8 mouse cellular contexts compared by ENCODE assay signal in genomic region chr4:58911069-58911830, GRCm38 (mm10). TPM values are rescaled to one million over a fixed set of nuclear protein-coding genes. Genes with fewer than 3 reads are reported as not detected.
DNase-seq lines count a peak whose midpoint lies in the region; ATAC-seq and TF ChIP-seq lines count a peak whose summit lies in the region.

No protein-coding gene starts in this region.

- H3K9me3 ChIP-seq in G1E (replicated peaks): no peaks in the 10 kb centered on the region
- no peaks in the 10 kb centered on the region for H3K9me3 ChIP-seq in forebrain, postnatal 0 days (ENCODE audit: low read length)
- H3K9me3 ChIP-seq in lung, postnatal 0 days (ENCODE audit: low read length): no peaks in the 10 kb centered on the region

- peaks cover 49% of the 10 kb centered on the region for H3K4me1 ChIP-seq in G1E (ENCODE audit: insufficient read depth, low read depth, low read length)
- H3K4me1 ChIP-seq in forebrain, postnatal 0 days (ENCODE audit: insufficient read depth): no peaks in the 10 kb centered on the region
- peaks cover 4% of the 10 kb centered on the region; the same call in 1 of the 2 replicates for H3K4me1 ChIP-seq in lung, postnatal 0 days (ENCODE audit: insufficient read depth, low read depth, low read length)

- H3K4me2 ChIP-seq in forebrain, postnatal 0 days (ENCODE audit: low read depth): peak overlapping the region; percentile 78
- peak overlapping the region; percentile 82 for H3K4me2 ChIP-seq in lung, postnatal 0 days (replicated peaks; ENCODE audit: low read depth, low read length)

- H3K36me3 ChIP-seq in G1E (replicated peaks): peaks cover 6% of the 10 kb centered on the region
- no peaks in the 10 kb centered on the region for H3K36me3 ChIP-seq in forebrain, postnatal 0 days (ENCODE audit: insufficient read depth)
- H3K36me3 ChIP-seq in lung, postnatal 0 days (ENCODE audit: insufficient read depth, low read length): no peaks in the 10 kb centered on the region

- TF ChIP-seq CTCF in G1E (IDR thresholded peaks at IDR 0.05; ENCODE audit: low read depth, low read length): no peak
- TF ChIP-seq CTCF in forebrain, postnatal 0 days (IDR thresholded peaks at IDR 0.05; ENCODE audit: low read depth): no peak
- no peak for TF ChIP-seq CTCF in lung, postnatal 0 days (IDR thresholded peaks at IDR 0.05)

- WGBS in forebrain, postnatal 0 days: 1% methylated on average over 56 of the region's 56 CpGs
- under 1% methylated on average over 53 of the region's 56 CpGs for WGBS in lung, postnatal 0 days

- ATAC-seq in G1E (ENCODE audit: extremely low read depth, insufficient number of reproducible peaks, low FRiP score, poor library complexity, severe bottlenecking): no peak
- peak; percentile 73 for ATAC-seq in forebrain, postnatal 0 days
- ATAC-seq in hematopoietic stem cell, adult 5-6 weeks (replicated peaks in 1 of 2; ENCODE audit: insufficient read depth in 1 of 2, low FRiP score in 2 of 2, low TSS enrichment in 1 of 2, low read depth in 1 of 2, poor library complexity in 2 of 2, severe bottlenecking in 2 of 2): peak; percentile 12 to 35; a peak in 1 of 4 replicates
- peak; percentile 63 for ATAC-seq in lung, postnatal 0 days

- DNase-seq in G1E (ENCODE audit: low spot score): peak; percentile 38
- DNase-seq in cerebellum, adult 18-20 months: peak; percentile 59 to 62
- DNase-seq in forebrain, postnatal 0 days: peak; percentile 80
- DNase-seq in layer of hippocampus, adult 9-10 months (ENCODE audit: low spot score): peak; percentile 26
- peak; percentile 66 for DNase-seq in lung, postnatal 0 days (ENCODE audit: low spot score)
- peak; percentile 25 for DNase-seq in retina, adult 2 months (ENCODE audit: low read depth, low spot score)
- DNase-seq in thymus, postnatal 4 days: peak; percentile 73

- no peaks in the 10 kb centered on the region for H3K27me3 ChIP-seq in G1E (ENCODE audit: insufficient read depth, low read length)
- no peaks in the 10 kb centered on the region for H3K27me3 ChIP-seq in forebrain, postnatal 0 days (ENCODE audit: insufficient read depth, low read length)
- H3K27me3 ChIP-seq in lung, postnatal 0 days (replicated peaks; ENCODE audit: insufficient read depth, low read length): no peaks in the 10 kb centered on the region

- peak overlapping the region; percentile 98 for H3K27ac ChIP-seq in forebrain, postnatal 0 days (ENCODE audit: low read depth, low read length)
- H3K27ac ChIP-seq in lung, postnatal 0 days (ENCODE audit: low read length): peak overlapping the region; percentile 97

- no peak for TF ChIP-seq EP300 in lung, postnatal 0 days (IDR thresholded peaks at IDR 0.05)

- peak overlapping the region; percentile 94 for H3K4me3 ChIP-seq in G1E (ENCODE audit: low read depth, low read length)
- H3K4me3 ChIP-seq in forebrain, postnatal 0 days (ENCODE audit: low read depth, low read length): peak overlapping the region; percentile 93
- H3K4me3 ChIP-seq in lung, postnatal 0 days (ENCODE audit: low read depth, low read length): peak overlapping the region; percentile 92

- H3K9ac ChIP-seq in forebrain, postnatal 0 days: peak overlapping the region; percentile 95
- peak overlapping the region; percentile 95 for H3K9ac ChIP-seq in lung, postnatal 0 days (replicated peaks; ENCODE audit: low read depth)

RNA-seq across cellular contexts. Expression of gene Ecpas, which starts 1.3 kb away (rescaled TPM):
- 243 and 278 TPM in 2 replicates for total RNA-seq in G1E (2014; fragmentation: Nextera tagmentation)
- total RNA-seq in G1E (2017): 91.0 and 92.5 TPM in 2 replicates
- polyA plus RNA-seq in G1E (2012): 27.1 and 28.7 TPM in 2 replicates
- total RNA-seq in forebrain, postnatal 0 days (2014; rRNA removed): 64.5 and 81.6 TPM in 2 replicates
- polyA plus RNA-seq in forebrain, postnatal 0 days (2015; fragmentation: Nextera tagmentation; extraction: Ambion mirVana): 19.5 and 22.5 TPM in 2 replicates
- 76.4 and 95.9 TPM in 2 replicates for total RNA-seq in hematopoietic stem cell, adult 5-6 weeks (2017)
- 15.8 and 17.4 TPM in 2 replicates for polyA plus RNA-seq in lung, postnatal 0 days (2015; fragmentation: Nextera tagmentation; extraction: Ambion mirVana)

RNA-seq across cellular contexts. Expression of gene Zkscan16, which starts 32.2 kb away (rescaled TPM):
- total RNA-seq in G1E (2014; fragmentation: Nextera tagmentation): not detected in 2 replicates
- total RNA-seq in G1E (2017): 0.12 and 0.22 TPM in 2 replicates
- polyA plus RNA-seq in G1E (2012): not detected in 2 replicates
- total RNA-seq in forebrain, postnatal 0 days (2014; rRNA removed): 3.7 and 5.6 TPM in 2 replicates
- 0.44 and 1.5 TPM in 2 replicates for polyA plus RNA-seq in forebrain, postnatal 0 days (2015; fragmentation: Nextera tagmentation; extraction: Ambion mirVana)
- total RNA-seq in hematopoietic stem cell, adult 5-6 weeks (2017): not detected in 2 replicates
- polyA plus RNA-seq in lung, postnatal 0 days (2015; fragmentation: Nextera tagmentation; extraction: Ambion mirVana): not detected in 2 replicates

Comparison
In these comparisons a context has a peak if more than half of its experiments do, and no peak if none do; other contexts are left out.
1. DNase-seq: peak in every context shown above with its lines; median percentile 80 in forebrain, postnatal 0 days; 73 in thymus, postnatal 4 days; 66 in lung, postnatal 0 days; 60 in cerebellum, adult 18-20 months; 38 in G1E; 26 in layer of hippocampus, adult 9-10 months; 25 in retina, adult 2 months.